Mouse (Mus musculus) heart, postnatal 4 days (tissue): ENCODE measurements around the gene Tsga10ip. TPM values are rescaled to one million over a fixed set of nuclear protein-coding genes. Genes with fewer than 3 reads are reported as not detected.

Experiments used
- DNase-seq: peaks from one replicate; pipeline ENCODE4 v3.0.0; 2021
- total RNA-seq, 2 experiments: library from RNA; stranded (reverse); gene quantifications; 2 replicates each; pipeline ENCODE4 v1.2.3; 2021

Gene Tsga10ip
- under 1 TPM; 0.45 to 0.48 TPM for total RNA-seq

DNA sequence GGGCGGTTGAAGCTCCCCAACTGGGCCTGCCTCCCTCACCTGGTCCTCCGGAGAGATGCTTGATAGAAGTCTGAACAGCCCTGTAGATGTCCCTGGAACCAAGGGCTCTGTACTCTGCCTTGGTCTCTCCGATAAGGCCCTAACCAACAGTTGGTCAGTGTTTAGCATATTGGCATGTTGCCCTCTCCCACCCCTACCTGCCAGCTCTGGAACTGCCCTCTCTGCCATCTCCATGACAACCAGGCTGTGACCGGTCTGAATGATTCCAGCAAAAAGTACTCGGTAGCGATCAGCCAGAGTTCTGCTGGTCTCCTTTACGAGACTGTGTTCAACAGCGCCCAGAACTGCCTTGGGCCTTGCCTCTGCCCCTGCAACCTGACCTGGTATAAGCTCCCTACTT, at the start of gene Tsga10ip:
Tsga10ip (minus strand) TSS at position 234 of the 400 bp plus-strand sequence.
- DNase-seq: no peak

DNA sequence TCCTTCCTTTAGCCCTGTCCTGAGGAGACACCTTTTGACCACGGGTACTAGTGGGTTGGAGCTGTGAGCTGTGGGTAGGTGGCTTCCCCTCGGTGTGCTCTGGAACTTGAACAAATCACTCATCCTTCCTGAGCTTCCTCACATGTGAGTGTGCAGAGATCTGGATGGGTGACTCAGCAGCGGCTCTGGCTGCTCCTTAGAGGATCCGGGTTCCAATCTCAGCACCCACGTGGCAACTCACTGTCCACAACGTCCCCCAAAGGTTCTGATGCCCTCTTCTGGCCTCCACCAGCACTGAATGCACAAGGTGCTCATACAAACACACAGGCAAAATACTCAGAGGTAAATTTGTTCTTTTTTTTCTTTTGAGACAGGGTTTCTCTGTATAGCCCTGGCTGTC, 49.4 kb upstream of the Tsga10ip start:
- DNase-seq: no peak

DNA sequence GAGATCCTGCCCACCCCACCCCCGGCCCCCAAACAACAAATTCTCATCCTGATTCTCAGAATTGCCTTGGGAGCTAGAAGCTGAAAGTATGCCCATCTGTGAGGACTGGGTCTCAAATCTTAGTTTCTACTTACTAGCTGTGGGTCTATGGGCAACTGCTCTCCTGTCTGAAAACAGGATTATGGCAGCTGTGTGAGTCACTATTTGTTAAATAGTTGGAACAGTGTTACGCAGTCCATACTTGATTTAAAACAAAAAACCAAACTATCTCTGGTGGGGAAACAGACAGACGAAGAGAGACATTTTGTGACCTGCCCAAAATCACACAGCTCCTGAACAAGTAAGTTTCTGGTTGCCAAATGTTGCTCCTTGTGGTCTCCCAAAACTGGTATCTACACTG, 47.3 kb upstream of the Tsga10ip start:
- DNase-seq: no peak

DNA sequence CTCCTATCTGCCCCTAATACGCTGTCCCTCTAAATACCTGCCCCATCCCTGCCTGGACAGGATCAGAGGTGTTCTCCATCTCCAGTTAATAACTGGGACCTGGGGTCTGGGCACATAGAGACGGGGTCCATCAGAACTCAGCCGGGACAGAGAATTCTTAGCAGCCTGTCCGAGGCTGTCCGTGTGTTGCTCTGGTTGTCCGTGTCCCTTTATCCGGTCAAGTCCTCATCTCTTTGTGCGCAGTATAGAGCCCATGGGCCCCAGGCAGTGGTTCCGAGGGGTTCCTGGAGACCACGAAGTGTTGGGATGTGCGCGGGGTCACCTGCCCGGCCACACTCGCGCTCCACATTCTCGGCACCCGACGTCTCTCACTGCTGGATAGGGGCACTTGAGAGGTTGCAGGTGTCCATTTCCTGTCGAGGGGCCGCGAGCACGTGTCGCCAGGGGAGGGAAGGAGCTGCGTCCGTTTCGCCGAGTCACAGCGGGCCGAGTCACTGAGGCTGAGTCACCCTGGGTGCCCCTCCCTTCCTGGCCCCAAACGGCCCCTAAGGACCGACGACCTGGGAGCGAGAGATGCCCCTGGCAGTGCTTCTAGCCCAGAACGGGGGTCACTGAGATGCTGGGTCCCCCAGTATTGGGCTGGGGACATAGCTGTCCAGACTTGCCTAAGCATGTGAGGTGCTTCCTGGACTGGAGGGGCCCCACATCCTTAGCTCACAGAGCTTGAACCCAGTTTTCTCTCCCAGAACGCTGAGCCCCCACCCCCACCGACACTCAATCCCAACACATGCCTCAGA, 46.2 kb upstream of the Tsga10ip start:
- no peak for DNase-seq

DNA sequence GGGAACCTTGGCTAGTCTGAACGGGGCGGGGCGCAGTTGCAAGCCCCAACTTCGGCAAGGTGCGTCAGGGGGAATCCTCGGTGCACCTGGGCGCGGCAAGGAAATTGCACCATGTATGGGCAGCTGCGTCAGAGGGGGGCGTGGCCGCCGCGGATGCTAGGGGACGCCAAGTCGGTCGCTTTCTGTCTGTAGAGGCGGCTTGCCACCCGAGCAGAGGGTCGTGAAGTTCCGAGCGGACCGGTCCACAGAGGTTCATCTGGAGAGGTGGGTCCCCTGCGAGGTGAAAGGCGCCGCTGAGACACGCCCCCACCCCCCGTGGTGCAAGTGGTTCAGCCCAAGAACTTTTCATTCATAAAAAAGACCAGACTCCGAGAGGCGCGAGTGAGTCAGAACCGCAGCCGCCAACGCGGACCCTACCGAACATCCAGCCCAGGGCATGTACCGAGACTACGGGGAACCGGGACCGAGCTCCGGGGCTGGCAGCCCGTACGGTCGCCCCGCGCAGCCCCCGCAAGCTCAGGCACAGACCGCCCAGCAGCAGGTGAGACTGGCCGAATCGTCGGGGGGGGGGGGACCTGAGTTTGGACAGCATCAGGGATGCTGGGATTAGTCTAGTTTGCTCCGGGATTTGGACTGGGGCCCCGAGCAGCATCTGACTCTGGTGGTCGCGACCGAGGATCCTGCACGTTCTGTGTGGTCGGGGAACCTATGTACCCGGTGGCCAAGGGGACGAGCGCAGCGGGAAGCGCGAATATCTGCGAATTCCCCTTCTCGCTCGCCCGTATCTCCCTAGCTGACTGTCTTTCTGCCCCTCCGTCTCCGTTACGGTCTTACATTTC, 45.4 kb upstream of the Tsga10ip start, which contains the start of gene Fosl1:
Fosl1 (plus strand) TSS at position 33 of the 839 bp plus-strand sequence.
- peak; percentile 69 for DNase-seq

DNA sequence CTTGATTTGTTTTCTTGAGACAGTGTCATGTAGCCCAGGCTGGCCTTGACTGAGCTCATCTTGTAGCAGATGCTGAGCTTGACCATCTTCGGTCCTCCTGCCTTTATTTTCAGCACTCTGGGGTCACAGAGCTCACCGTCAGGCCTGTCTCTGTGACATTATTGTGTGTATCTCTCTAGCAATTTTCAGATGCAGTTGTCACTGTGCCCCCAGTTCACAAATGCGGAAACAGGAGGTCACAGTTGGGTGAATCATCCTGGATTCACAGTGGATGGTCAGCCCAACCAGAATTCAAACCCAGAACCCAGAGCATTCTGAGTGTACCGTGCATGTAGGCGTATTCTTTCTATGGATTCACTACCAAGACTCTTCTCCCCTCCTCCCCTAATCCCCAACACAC, 43.4 kb upstream of the Tsga10ip start:
- no peak for DNase-seq

DNA sequence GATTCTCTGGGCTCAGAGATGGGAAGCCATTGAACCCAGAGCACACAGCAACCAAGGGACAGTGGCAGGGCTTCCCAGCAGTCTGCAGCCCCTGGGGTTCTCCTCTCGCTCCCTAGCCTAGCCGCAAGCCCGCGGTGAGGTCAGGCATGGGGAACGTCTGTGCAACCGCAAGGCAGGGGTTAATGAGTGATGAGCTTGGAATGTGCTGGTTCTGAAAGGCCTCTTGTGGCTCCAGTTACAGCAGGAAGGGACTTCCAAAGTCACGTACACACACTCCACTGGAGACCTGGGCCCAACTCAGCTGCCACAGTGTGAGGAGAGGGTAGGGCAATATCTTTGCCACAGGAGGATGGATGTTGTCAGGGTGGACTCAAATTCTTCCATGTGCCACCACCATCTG, 42.6 kb upstream of the Tsga10ip start:
- DNase-seq: no peak

DNA sequence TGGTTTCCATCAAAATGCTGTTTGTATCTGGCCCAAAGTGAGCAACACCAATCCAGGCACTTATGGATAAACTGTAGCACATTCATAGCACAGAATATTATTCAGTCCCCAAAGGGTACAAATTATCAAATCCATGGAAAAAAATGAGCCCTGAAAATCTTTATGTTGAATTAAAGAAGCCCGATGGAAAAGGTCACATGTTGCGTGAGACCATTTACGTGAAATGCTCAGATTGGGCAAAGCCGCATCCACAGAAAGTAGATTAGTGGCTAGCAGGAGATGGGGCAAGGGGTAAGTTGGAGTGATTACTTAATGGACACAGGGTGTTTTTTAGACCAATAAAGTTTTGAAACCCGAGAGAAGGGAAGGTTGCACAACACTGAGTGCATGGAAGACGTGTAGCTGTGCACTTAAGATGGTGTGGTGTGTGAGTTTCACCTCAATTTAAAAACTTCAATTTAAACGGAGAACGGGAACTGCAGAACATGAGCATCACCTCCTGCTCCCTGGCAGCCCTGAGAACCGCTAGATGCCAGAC, 42.1 kb upstream of the Tsga10ip start:
- DNase-seq: no peak

DNA sequence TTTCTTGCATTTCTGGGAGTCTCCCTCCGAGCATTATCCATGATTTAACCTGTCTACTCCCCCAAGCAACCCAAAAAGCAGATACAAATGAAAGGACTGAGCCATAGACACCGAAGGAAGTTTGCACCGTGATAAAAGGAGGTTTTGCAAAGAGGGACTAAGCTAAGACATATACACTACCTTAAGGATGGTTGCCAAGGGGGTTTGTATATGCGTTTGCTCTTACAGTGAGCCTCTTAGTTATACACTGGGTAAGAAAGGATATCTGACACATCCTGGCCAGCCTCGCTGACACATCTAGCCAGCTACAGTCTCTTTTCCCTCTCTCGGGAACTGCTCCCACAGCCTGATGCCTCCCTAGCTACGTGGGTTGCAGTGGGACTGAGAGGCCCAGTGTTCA, 31.6 kb upstream of the Tsga10ip start:
- no peak for DNase-seq

DNA sequence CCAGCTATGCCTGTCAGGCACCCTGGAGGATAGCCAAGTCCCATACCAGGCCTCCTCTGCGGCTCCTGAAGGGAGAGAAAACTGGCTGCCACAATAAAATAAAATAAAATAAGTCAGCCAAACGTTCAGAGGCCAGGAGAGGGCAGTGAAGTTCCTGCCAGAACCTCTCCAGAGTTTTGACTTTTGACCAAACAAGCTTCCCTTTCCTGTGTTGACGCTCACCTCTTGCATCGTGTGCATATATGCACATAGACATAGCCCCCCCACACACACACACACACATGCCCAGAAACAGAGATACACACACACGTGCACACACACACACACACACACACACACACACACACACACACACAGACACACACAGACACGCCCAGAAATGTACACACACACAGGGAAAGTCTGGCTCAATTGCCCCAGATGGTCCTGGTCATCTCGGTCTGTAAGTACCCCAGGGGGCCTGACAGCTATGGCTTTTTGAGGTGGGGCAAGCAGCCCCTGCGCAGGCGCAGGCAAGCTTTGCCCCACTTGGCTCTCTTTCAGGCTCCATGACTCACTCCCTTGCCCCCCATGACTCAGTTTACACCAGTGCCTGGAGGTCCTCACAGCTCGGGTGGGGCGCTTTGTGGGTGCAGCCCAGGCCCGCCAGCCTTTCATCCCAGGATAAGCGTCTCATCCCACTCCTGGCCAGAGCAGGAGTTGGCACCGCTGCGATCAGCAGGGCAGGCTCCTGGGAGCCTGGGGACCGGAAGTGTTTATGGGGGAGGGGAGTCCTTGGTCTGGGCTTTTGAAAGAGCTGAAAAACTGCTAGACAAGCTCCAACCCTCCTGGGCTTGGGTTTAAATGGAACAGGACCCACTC, 30.9 kb upstream of the Tsga10ip start:
- peak; percentile 64 for DNase-seq

DNA sequence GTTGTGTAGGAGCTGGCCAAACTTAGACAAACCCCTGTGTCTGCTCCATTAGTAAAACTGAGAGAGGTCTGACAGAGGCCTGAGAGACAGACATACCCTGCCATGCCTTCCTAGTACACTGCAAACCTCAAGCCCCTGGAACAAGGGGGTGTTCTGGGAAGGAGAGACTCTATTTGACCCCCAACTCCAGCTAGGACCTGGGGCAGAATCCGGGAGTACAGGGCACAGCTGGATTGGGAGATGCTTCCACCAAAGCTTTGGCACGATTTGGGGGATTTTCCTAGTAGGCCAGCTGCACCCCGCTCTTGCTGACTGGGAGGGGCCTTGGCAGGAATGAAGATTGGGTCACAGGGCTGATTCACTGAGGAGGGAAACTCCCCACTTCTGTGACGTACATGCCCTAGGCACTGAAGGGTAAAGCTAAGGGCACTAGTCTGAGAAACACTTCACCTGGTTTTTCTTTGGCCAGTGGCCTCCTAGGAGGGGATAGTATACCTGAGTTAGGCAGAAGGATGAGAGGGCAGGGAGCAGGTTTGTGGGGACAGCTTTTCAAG, 29.7 kb upstream of the Tsga10ip start:
- DNase-seq: no peak

DNA sequence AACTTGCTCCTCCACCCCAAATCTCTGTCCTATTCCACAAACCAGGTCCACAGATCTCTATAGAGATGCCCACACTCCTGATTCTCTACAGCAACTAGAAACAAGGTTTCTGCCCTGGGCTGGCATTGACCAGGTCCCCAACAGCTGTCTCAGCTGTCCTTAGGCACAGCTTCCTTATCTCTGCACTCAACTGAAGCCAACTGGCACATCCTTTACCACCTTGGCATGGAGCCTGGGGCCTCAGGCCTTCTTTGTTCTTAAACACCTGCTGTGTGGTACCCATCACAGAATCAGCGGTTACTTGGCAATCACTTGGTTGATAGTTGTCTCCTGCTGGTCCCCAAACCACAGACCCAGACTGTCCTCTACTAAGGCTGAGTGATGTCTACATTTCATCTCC, 28.1 kb upstream of the Tsga10ip start:
- no peak for DNase-seq

DNA sequence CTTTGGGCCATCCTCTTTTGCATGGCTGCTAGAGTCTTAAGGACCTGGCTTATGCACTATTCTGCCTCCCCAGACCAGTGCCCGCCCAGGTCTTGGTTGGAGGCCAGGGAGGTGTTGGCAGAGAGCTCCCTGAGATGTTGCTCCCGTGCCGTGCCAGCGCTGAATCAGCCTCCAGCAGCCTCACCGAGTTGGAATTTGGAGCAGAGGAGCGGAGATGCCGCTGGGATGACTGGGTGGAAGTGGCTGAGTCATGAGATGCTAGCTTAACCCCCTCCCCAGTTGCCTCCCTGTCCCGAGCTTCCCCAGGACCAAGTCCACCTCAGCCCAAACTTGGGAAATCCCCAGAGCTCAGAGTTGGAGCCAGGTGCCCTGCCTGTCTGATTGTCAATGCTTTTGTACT, 27.5 kb upstream of the Tsga10ip start:
- DNase-seq: peak; percentile 69

DNA sequence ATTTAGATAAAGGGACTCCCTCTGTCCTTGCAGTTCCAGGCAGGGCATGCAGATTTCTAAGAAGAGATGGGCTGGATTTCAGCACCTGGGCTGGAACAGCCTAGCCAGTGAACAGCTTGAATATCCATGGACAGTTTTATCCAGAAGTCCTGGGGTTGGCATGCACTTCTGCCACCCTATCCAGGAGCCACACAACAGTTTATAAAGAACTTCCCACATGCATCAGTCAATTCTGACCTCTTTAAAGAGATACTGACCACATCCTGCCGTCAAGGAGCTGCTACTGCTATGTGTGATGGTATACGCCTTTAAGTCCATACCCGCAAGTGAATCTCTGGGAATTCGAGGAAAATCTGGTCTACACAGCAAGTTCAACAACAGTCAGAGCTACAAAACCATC, 26.9 kb upstream of the Tsga10ip start:
- DNase-seq: no peak

DNA sequence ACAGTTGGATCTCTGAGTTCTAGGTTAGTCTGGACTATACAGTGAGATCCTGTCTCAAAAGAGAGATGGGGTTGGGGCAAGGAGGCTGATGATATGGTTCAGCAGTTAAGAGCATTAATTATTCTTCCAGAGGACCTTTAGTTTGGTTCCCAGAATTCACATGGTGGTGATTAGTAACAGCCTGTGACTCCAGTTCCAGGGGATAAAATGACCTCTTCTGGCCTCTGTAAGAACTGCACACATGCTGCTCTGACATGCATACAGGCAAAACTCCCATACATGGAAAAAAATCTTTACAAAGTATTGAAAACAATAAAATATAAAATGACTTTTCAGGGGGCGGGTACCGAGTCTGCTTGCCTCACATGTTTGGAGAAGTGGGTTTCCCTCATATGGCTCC, 25.8 kb upstream of the Tsga10ip start:
- DNase-seq: peak; percentile 55

DNA sequence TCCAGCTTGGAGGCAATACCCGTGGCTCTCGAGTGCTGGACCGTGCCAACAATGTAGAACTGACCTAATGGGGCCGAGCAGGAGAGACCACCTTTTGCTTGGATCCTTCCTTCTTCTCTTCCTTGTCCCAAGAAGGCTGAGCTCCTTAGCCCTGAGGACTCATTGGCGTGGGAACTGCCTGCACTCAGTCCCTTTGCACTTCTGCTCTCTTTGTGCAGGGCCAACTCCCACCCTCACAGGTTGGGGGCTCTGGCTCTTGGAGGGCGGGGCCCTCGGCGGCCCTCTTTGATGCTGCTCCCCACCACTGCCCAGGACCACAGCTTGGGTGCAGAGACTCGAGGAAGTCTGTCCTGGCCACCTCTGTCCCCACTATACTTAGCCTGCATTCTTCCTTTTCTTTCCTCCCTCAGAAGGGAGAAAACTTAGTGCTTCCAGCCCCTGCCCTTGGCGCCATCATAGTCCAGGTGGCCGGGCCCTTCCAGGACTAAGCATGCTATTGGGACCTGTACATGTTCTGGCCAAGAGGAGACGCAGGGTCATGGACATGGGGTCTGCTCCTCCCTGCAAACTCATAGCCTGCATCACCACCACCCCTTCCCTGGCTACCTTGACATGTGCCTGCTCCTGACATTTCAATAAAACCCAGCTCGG, 24.4 kb upstream of the Tsga10ip start:
- no peak for DNase-seq

DNA sequence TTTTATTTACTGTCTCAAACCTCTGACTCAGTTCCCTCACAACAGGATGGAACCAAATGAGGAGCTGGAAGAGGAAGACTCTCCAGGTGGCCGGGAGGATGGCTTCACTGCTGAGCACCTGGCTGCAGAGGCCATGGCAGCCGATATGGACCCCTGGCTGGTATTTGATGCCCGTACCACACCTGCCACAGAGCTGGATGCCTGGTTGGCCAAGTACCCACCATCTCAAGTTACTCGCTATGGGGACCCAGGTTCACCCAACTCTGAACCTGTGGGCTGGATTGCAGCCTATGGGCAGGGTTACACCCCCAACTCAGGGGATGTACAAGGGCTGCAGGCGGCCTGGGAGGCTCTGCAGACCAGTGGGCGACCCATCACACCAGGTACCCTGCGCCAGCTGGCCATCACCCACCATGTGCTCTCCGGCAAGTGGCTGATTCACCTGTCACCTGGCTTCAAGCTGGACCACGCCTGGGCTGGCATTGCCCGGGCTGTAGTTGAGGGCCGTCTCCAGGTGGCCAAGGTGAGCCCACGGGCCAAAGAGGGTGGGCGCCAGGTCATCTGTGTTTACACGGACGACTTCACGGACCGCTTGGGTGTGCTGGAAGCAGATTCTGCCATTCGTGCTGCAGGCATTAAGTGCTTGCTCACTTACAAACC, 23.7 kb upstream of the Tsga10ip start:
- no peak for DNase-seq

DNA sequence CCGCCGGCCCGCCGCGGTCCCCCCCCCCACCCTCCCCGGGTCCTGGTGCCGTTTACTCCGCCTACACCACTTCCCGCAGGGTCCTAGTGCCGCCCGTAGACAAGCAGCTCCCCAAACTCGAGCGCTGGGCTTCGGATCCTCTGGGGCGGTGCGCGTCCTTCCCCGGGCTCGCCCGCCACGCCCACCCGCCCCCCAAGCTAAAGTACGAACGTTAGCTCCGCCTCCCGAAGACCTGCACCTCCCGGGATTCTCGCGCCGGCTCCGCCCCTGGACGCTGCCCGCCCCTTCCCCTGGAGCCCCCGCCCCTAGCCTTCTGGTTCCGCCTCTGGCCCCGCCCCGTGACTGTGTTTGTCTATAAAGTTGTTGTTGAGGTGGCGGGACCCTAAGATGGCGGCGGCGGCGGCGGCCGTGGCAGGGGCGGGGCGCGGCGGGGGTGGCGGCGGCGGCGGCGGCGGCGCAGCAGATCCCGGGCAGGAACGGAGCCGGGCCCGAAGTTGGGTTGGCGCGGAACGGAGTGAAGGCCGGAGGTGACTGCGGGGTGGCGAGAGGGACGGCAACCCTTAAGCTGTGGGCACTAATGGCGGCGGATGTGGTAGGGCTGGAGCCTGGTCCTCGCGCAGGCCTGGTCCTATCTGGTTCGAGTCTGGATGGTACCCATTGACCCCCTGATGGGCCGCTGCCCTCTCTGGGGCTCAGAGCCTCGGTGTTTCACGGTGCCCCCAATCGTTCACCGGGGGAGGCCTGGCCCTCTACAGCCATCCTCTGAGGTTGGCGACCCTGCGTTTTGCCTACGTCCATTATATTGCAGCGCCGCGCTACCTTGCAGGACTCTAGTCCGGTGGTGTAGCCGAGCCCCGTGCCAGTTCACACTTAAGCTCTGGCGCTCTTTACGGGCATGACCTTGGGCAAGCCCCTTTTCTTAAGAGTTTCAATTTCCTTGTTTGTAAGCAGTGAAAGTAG, 22.7 kb upstream of the Tsga10ip start, which contains the start of the genes Drap1 and AI837181:
Drap1 (minus strand) TSS at position 198 of the 960 bp plus-strand sequence.
AI837181 (plus strand) TSS at position 363 of the 960 bp plus-strand sequence.
- peak; percentile 97 for DNase-seq

DNA sequence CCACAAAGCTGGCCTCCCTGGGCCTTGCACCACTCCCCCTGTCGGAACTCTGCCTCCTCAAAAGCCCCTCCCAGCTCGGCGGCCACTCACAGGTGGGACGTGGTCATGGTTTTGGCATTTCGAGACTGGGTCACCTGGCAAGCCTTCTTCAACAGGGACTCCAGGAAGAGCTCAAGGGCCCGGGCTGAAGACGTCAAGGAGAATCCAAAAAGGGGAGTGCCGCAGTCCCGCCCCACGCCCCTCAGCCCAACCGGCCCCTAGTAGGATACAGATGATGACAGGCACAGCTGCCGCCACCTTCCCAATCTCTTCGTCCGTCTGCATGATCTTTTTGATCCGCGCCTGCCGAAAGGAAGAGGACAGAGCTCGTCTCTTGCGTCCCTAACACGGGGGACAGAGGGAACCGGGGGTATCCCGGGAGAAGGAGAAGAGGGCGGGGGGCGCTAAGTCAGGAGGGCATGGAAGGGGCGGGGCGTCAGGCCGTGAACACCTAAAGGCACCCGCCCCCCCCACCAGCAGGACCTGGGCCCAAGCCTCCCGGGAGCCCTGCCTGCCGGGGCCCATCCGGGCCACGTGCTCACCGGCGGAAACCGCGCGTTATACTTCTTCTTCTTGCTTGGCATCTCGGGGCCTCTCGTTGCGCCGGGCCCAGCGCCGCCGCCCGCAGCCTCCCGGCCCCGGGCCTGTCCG, 21.9 kb upstream of the Tsga10ip start:
- DNase-seq: peak; percentile 76
